In genomic region chr5:43837372-43837771, GRCm38 (mm10) we compare ENCODE assay signal across 9 mouse cellular contexts. TPM values are rescaled to one million over a fixed set of nuclear protein-coding genes. Genes with fewer than 3 reads are reported as not detected.
DNase-seq lines count a peak whose midpoint lies in the region; TF ChIP-seq lines count a peak whose summit lies in the region.
"Had no signal": no experiment of that assay in that cellular context is flagged by ENCODE, and none has a peak within 500 bp of the region (broad histone marks: within the 10 kb centered on the region; RNA-seq: fewer than 3 reads in every experiment).

No protein-coding gene starts in this region.

- H3K4me3 ChIP-seq in E14TG2a.4 (replicated peaks; ENCODE audit: low read length) = no peak overlapping the region
- no peak overlapping the region for H3K4me3 ChIP-seq in limb, embryonic 10.5 days
- H3K4me3 ChIP-seq: erythroblast, embryonic 14.5 days had no signal

- TF ChIP-seq CTCF in E14TG2a.4 (conservative IDR thresholded peaks at IDR 0.05; ENCODE audit: low read length) = 0 out of 2 replicates have a peak, but pooled peaks have one; percentile 9

- WGBS in limb, embryonic 10.5 days = 65% methylated on average over 5 of the region's 5 CpGs

- H3K4me1 ChIP-seq in E14TG2a.4 (replicated peaks; ENCODE audit: low read depth, low read length) = no peaks in the 10 kb centered on the region
- no peaks in the 10 kb centered on the region for H3K4me1 ChIP-seq in limb, embryonic 10.5 days

- H3K36me3 ChIP-seq in E14TG2a.4 (ENCODE audit: insufficient read depth, low read length) = no peaks in the 10 kb centered on the region
- H3K36me3 ChIP-seq in limb, embryonic 10.5 days = no peaks in the 10 kb centered on the region

- H3K27me3 ChIP-seq in E14TG2a.4 (ENCODE audit: insufficient read depth, low read length) = no peaks in the 10 kb centered on the region
- no peaks in the 10 kb centered on the region for H3K27me3 ChIP-seq in limb, embryonic 10.5 days (ENCODE audit: low read depth, poor library complexity, severe bottlenecking)

- DNase-seq in layer of hippocampus, adult 11-12 months (ENCODE audit: low spot score) = peak; percentile 57
- no peak for DNase-seq in layer of hippocampus, adult 9-11 months
- DNase-seq in adrenal gland, postnatal 36 days = peak; percentile 35 to 62
- peak; percentile 39 for DNase-seq in embryo, embryonic 11.5 days (ENCODE audit: low read depth, low spot score)
- peak; percentile 42 for DNase-seq in limb, embryonic 10.5 days (ENCODE audit: low spot score)
- peak; percentile 34 for DNase-seq in right cerebral cortex, postnatal 4 days

- H3K9me3 ChIP-seq in E14TG2a.4 (ENCODE audit: low read length) = peaks cover 57% of the 10 kb centered on the region
- H3K9me3 ChIP-seq in limb, embryonic 10.5 days (replicated peaks) = no peaks in the 10 kb centered on the region

- H3K27ac ChIP-seq in limb, embryonic 10.5 days = no peak overlapping the region

RNA-seq across cellular contexts. Expression of gene Fbxl5, which starts 15.9 kb away (rescaled TPM):
- 10 to 100 TPM; 64.2 to 73.9 TPM for total RNA-seq in adrenal gland, postnatal 36 days (2021)
- 47.3 and 51.9 TPM in 2 replicates for polyA plus RNA-seq in limb, embryonic 10.5 days (2016; fragmentation: Nextera tagmentation; extraction: Ambion mirVana)

RNA-seq across cellular contexts. Expression of gene Bst1, which starts 18.7 kb away (rescaled TPM):
- total RNA-seq in adrenal gland, postnatal 36 days (2021) = 1 to 10 TPM; 1.7 to 2.1 TPM
- 0.05 and 0.21 TPM in 2 replicates for polyA plus RNA-seq in limb, embryonic 10.5 days (2016; fragmentation: Nextera tagmentation; extraction: Ambion mirVana)
- total RNA-seq: layer of hippocampus, postnatal 25 days had no signal
- polyA plus RNA-seq: erythroblast, embryonic 14.5 days had no signal

RNA-seq across cellular contexts. Expression of gene Cd38, which starts 31.0 kb away (rescaled TPM):
- 10 to 100 TPM; 12.9 to 18.4 TPM for total RNA-seq in adrenal gland, postnatal 36 days (2021)
- polyA plus RNA-seq in limb, embryonic 10.5 days (2016; fragmentation: Nextera tagmentation; extraction: Ambion mirVana) = 8.6 and 10.7 TPM in 2 replicates
- polyA plus RNA-seq: erythroblast, embryonic 14.5 days had no signal
